Mouse (Mus musculus) C2C12 (cell line): ENCODE results near the gene Dbn1. TPM values are rescaled to one million over a fixed set of nuclear protein-coding genes. Genes with fewer than 3 reads are reported as not detected.

ENCODE experiments used
- H3K27me3 ChIP-seq: one replicate; pipeline ENCODE4 v1.6.1; 2011; ENCODE audit not compliant: control insufficient read depth, insufficient read depth, insufficient read length
- H3K36me3 ChIP-seq: one replicate; pipeline ENCODE4 v1.6.1; 2011; ENCODE audit not compliant: control insufficient read depth, insufficient read depth
- H3K4me3 ChIP-seq: one replicate; pipeline ENCODE4 v1.5.1; 2011; ENCODE audit warnings: mild to moderate bottlenecking, control low read depth; ENCODE audit not compliant: poor library complexity, insufficient read depth, severe bottlenecking
- H3K79me2 ChIP-seq: one replicate; pipeline ENCODE4 v1.6.1; 2011; ENCODE audit not compliant: control insufficient read depth, insufficient read depth
- H3K79me3 ChIP-seq: one replicate; pipeline ENCODE4 v1.6.1; 2011; ENCODE audit warnings: low read depth, control low read depth
- H3ac ChIP-seq: one replicate; pipeline ENCODE3; 2011; ENCODE audit warnings: low read depth; ENCODE audit not compliant: control insufficient read depth, insufficient read length
- CEBPB ChIP-seq: IDR thresholded peaks from one replicate; pipeline ENCODE4 v1.6.1; 2011; ENCODE audit warnings: low read depth, mild to moderate bottlenecking, control low read depth, moderate library complexity
- CTCF ChIP-seq: IDR thresholded peaks from one replicate; pipeline ENCODE4 v1.5.1; 2011; ENCODE audit not compliant: control insufficient read depth, insufficient read depth, insufficient read length
- FOSL1 ChIP-seq: IDR thresholded peaks from one replicate; pipeline ENCODE4 v1.8.0; 2011; ENCODE audit warnings: mild to moderate bottlenecking, low read length; ENCODE audit not compliant: poor library complexity, insufficient read depth, severe bottlenecking
- MAX ChIP-seq: IDR thresholded peaks from one replicate; pipeline ENCODE4 v1.6.1; 2011; ENCODE audit warnings: mild to moderate bottlenecking, control low read depth
- MYOD1 ChIP-seq: IDR thresholded peaks from one replicate; pipeline ENCODE4 v1.6.1; 2011; ENCODE audit warnings: low read depth; ENCODE audit not compliant: control insufficient read depth, insufficient read length
- MYOG ChIP-seq: IDR thresholded peaks from one replicate; pipeline ENCODE4 v1.6.1; 2011; ENCODE audit not compliant: control insufficient read depth, insufficient read length; ENCODE audit errors: extremely low read depth
- USF1 ChIP-seq: IDR thresholded peaks from one replicate; pipeline ENCODE4 v1.6.1; 2011; ENCODE audit warnings: low read depth, mild to moderate bottlenecking, control low read depth, moderate library complexity
- polyA plus RNA-seq: library from polyadenylated mRNA; unstranded; fragments of >200 nt; fragmentation: generic; extraction: Trizol; gene quantifications from one replicate; pipeline ENCODE4 v1.2.1, GENCODE M21; 2012; ENCODE audit warnings: missing spikeins

Dbn1 gene
- polyA plus RNA-seq, 1 experiment, result 87.7 TPM

GRCm38 (mm10) chr13:55462965-55463364 is 24.9 kb downstream of the Dbn1 start:
- peaks cover 30% of the 10 kb centered on the region for H3K36me3 ChIP-seq
- TF ChIP-seq MYOD1, result no peak
- TF ChIP-seq MAX, result no peak
- no peak for TF ChIP-seq USF1
- no peak for TF ChIP-seq CTCF
- TF ChIP-seq CEBPB, result no peak
- TF ChIP-seq FOSL1, result no peak
- TF ChIP-seq MYOG, result no peak
- H3ac ChIP-seq, result no peak overlapping the region

GRCm38 (mm10) chr13:55451785-55452549 is 35.9 kb downstream of the Dbn1 start:
- no peaks in the 10 kb centered on the region for H3K27me3 ChIP-seq
- no peak overlapping the region for H3ac ChIP-seq
- peaks cover 61% of the 10 kb centered on the region for H3K36me3 ChIP-seq
- H3K79me2 ChIP-seq, result peaks cover 39% of the 10 kb centered on the region
- TF ChIP-seq FOSL1, result no peak
- H3K4me3 ChIP-seq, result no peak overlapping the region
- H3K79me3 ChIP-seq, result peaks cover 24% of the 10 kb centered on the region

More at GRCm38 (mm10) chr13:55462965-55463364, 24.9 kb downstream of the Dbn1 start:
- H3K79me2 ChIP-seq, result no peaks in the 10 kb centered on the region
- H3K79me3 ChIP-seq, result no peaks in the 10 kb centered on the region
- H3K4me3 ChIP-seq, result no peak overlapping the region
- no peaks in the 10 kb centered on the region for H3K27me3 ChIP-seq

GRCm38 (mm10) chr13:55451296-55451695 is 36.6 kb downstream of the Dbn1 start:
- TF ChIP-seq FOSL1 (no peak), MYOG (no peak), MAX (no peak), CEBPB (no peak), CTCF (no peak), MYOD1 (no peak), USF1 (no peak)
- Histone ChIP-seq H3K79me3 (peaks cover 30% of the 10 kb centered on the region), H3K36me3 (peaks cover 54% of the 10 kb centered on the region), H3K79me2 (peaks cover 46% of the 10 kb centered on the region), H3K27me3 (no peaks in the 10 kb centered on the region), H3ac (peak overlapping the region; percentile 15), H3K4me3 (no peak overlapping the region)

- TF ChIP-seq USF1 (no peak), MAX (peak; percentile 76), FOSL1 (no peak), MYOG (no peak), CEBPB (no peak), MYOD1 (peak; percentile 60), CTCF (no peak)
- Histone ChIP-seq H3K27me3 (no peaks in the 10 kb centered on the region), H3ac (no peak overlapping the region), H3K36me3 (peaks cover 46% of the 10 kb centered on the region), H3K79me3 (peaks cover 38% of the 10 kb centered on the region), H3K79me2 (peaks cover 54% of the 10 kb centered on the region), H3K4me3 (no peak overlapping the region)
These were observed 37.4 kb downstream of the Dbn1 start for GRCm38 (mm10) chr13:55450511-55450980.

- no peaks in the 10 kb centered on the region for H3K27me3 ChIP-seq
- peaks cover 38% of the 10 kb centered on the region for H3K79me3 ChIP-seq
- H3K4me3 ChIP-seq, result no peak overlapping the region
- H3K36me3 ChIP-seq, result peaks cover 43% of the 10 kb centered on the region
- TF ChIP-seq CEBPB (no peak), MYOD1 (peak; percentile 61), FOSL1 (no peak)
- peak overlapping the region; percentile 22 for H3ac ChIP-seq
- H3K79me2 ChIP-seq, result peaks cover 57% of the 10 kb centered on the region
These were observed 38.1 kb downstream of the Dbn1 start for GRCm38 (mm10) chr13:55449679-55450441.
